Mouse (Mus musculus) thymus, adult 2 months (tissue): ENCODE data around the gene Kxd1.

Source experiments
- CTCF ChIP-seq: fragments of 200-500 bp; IDR thresholded peaks from 2 replicates; pipeline ENCODE4 v1.5.1; 2012; ENCODE audit warnings: mild to moderate bottlenecking, control low read depth, low read length, moderate library complexity, borderline replicate concordance; ENCODE audit not compliant: control insufficient read depth, poor library complexity, insufficient read depth; ENCODE audit errors: extremely low read depth
- POLR2A ChIP-seq: fragments of 200-500 bp; IDR thresholded peaks from 2 replicates; pipeline ENCODE4 v1.6.1; 2012; ENCODE audit warnings: mild to moderate bottlenecking, low read length, control low read depth, moderate library complexity; ENCODE audit not compliant: control insufficient read depth, poor library complexity, insufficient read depth; ENCODE audit errors: extremely low read depth

GRCm38 (mm10) chr8:70544200-70544687 lies 16.5 kb upstream of the Kxd1 start:
- TF ChIP-seq CTCF (no peak), POLR2A (no peak)
